Mouse (Mus musculus) cortical plate, adult 2 months (tissue): ENCODE measurements around the gene Rcn1.

ENCODE experiments used
- CTCF ChIP-seq: fragments of 200-500 bp; IDR thresholded peaks from 2 replicates; pipeline ENCODE4 v1.5.1; 2011; ENCODE audit warnings: mild to moderate bottlenecking, control low read depth, low read length; ENCODE audit not compliant: insufficient read depth; ENCODE audit errors: extremely low read depth
- POLR2A ChIP-seq: fragments of 200-500 bp; IDR thresholded peaks from 2 replicates; pipeline ENCODE4 v1.6.1; 2011; ENCODE audit warnings: mild to moderate bottlenecking, low read length, control low read depth; ENCODE audit not compliant: insufficient read depth; ENCODE audit errors: extremely low read depth

- TF ChIP-seq POLR2A, result no peak
- TF ChIP-seq CTCF, result no peak
Observed at GRCm38 (mm10) chr2:105438525-105438924, 39.4 kb upstream of the Rcn1 start.
